Mouse (Mus musculus) G1E (cell line): ENCODE results near the gene Hivep3. TPM values are rescaled to one million over a fixed set of nuclear protein-coding genes. Genes with fewer than 3 reads are reported as not detected.

Experiments
- ATAC-seq: 2 replicates; pipeline ENCODE4 v1.8.0; 2016; ENCODE audit warnings: mild to moderate bottlenecking; ENCODE audit not compliant: insufficient number of reproducible peaks, poor library complexity, low FRiP score, severe bottlenecking; ENCODE audit errors: extremely low read depth
- DNase-seq: peaks from one replicate; pipeline ENCODE4 v3.0.0; 2012; ENCODE audit warnings: low spot score
- H3K27me3 ChIP-seq: 2 replicates; pipeline ENCODE4 v1.6.1; 2012; ENCODE audit warnings: mild to moderate bottlenecking, low read length, inconsistent platforms; ENCODE audit not compliant: insufficient read depth
- H3K36me3 ChIP-seq: replicated peaks from 2 replicates; pipeline ENCODE3; 2012; ENCODE audit warnings: mild to moderate bottlenecking, inconsistent platforms
- H3K4me1 ChIP-seq: 2 replicates; pipeline ENCODE4 v1.6.1; 2012; ENCODE audit warnings: low read depth, low read length, inconsistent platforms, mixed read lengths; ENCODE audit not compliant: insufficient read depth
- H3K4me3 ChIP-seq: 2 replicates; pipeline ENCODE4 v1.5.1; 2012; ENCODE audit warnings: low read depth, mild to moderate bottlenecking, inconsistent platforms, low read length, moderate library complexity, mixed read lengths
- H3K9me3 ChIP-seq: replicated peaks from 2 replicates; pipeline ENCODE4 v1.6.1; 2012; ENCODE audit warnings: inconsistent platforms
- CTCF ChIP-seq: IDR thresholded peaks from 2 replicates; pipeline ENCODE4 v1.5.1; 2012; ENCODE audit warnings: low read depth, low read length, inconsistent platforms, mixed read lengths
- GATA1 ChIP-seq: IDR thresholded peaks from 2 replicates; pipeline ENCODE4 v1.6.1; 2012; ENCODE audit warnings: borderline replicate concordance, low read length, inconsistent platforms, mixed read lengths
- GATA2 ChIP-seq: IDR thresholded peaks from 2 replicates; pipeline ENCODE4 v1.6.1; 2012; ENCODE audit warnings: low read depth, low read length, inconsistent platforms, borderline replicate concordance
- POLR2AphosphoS5 ChIP-seq: IDR thresholded peaks from 2 replicates; pipeline ENCODE4 v1.6.1; 2012; ENCODE audit warnings: low read depth, low read length, inconsistent platforms; ENCODE audit not compliant: insufficient replicate concordance
- TAL1 ChIP-seq: conservative IDR thresholded peaks from 2 replicates; pipeline ENCODE4 v1.6.1; 2012; ENCODE audit warnings: low read depth, low read length, inconsistent platforms, mixed read lengths
- polyA plus RNA-seq: library from polyadenylated mRNA; stranded (reverse); fragments of >175 nt; gene quantifications from 2 replicates; pipeline ENCODE4 v1.2.3, GENCODE M21; 2012
- total RNA-seq, 2 experiments: library from RNA; stranded (forward) in 1 of 2; stranded (reverse) in 1 of 2; fragments of 200-1000 nt in 1 of 2; fragments of >200 nt in 1 of 2; fragmentation: Nextera tagmentation in 1 of 2; gene quantifications; 2 replicates each; pipeline ENCODE4 v1.2.3; 2014 to 2017

The Hivep3 gene
- total and polyA plus RNA-seq, 3 experiments: 0.49 TPM; not detected in 2

DNA sequence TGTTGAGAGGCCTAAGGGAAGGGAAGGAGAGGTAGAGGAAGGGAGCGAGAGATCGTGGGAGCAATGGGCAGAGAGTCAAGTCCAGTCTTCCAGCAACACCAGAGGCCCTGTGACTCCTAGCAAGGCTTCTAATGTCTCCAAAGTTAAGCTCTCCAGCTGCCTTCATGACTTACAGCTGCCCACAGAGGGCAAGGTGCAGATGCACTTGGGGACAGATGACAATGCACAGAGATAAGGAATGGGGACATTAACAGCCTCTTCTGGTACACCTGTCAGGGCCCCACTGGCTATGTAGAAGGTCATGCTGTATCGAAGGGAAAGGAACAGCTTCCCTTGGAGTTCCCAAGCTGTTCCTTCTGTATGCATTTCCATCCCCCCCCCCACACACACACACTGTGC is 336.0 kb downstream of the Hivep3 start:
- ATAC-seq (no peak), DNase-seq (no peak)
- no peaks in the 10 kb centered on the region for H3K4me1 ChIP-seq
- no peak for TF ChIP-seq GATA1
- no peak overlapping the region for H3K4me3 ChIP-seq
- no peaks in the 10 kb centered on the region for H3K27me3 ChIP-seq
- no peaks in the 10 kb centered on the region for H3K36me3 ChIP-seq
- H3K9me3 ChIP-seq: peaks cover 85% of the 10 kb centered on the region

DNA sequence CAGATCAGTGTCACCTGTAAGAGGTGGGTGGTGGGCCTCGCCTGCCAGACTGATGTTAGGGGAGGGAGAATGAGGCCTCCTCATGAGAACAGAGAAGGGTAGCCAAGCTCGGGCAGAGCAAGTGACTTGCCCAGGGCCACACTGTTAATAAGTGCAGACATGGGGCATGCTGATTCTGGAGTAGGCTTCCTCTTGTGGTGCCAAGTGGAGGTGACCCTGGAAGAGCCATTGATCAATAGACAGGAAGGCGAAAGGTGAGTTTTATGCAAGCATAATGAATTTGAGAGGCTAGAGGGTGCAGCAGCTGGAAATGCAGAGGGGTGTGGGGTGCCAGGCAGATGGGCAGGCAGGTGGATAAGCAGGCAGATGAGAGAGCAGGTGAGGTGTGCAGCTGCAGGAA is 337.8 kb downstream of the Hivep3 start:
- DNase-seq (no peak), ATAC-seq (no peak)
- Histone ChIP-seq H3K36me3 (no peaks in the 10 kb centered on the region), H3K27me3 (no peaks in the 10 kb centered on the region), H3K4me1 (no peaks in the 10 kb centered on the region), H3K9me3 (peaks cover 87% of the 10 kb centered on the region), H3K4me3 (no peak overlapping the region)
- TF ChIP-seq TAL1 (no peak), GATA1 (no peak), POLR2AphosphoS5 (no peak), CTCF (no peak), GATA2 (no peak)

DNA sequence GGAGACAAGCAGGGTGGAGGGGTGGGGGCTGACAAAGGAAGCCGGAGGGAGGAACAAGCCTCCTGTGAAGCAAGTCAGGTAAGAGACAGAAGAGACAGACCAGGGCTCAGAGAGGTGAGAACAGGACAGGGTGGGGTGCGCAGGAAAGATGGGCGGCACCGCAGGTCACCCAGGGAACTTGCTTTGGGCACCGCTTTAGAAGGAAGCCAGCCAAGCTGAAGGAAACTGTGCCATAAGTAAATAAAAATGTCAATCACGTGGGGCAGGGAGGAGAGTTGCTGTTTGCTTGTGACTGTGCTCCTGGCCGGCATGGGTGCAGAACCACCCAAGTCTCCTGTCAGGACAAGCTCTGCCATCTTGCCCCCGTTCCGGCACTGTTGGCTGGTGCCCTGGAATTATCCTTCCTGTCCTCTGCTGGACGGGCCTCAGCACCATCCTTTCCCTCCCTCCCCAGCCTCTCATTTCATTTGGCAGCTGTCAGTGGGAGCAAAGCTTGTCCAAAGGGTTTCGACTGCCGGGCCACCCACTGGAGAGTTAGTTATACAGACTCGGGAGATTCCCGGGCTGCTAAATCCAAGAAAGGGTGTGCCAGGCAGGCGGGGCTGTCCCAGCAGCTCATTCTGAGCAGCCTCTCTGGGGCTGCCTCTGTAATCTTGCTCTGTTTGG is 338.4 kb downstream of the Hivep3 start:
- peaks cover 85% of the 10 kb centered on the region for H3K9me3 ChIP-seq
- H3K4me3 ChIP-seq: no peak overlapping the region
- H3K36me3 ChIP-seq: no peaks in the 10 kb centered on the region
- ATAC-seq: no peak
- TF ChIP-seq GATA2 (no peak), GATA1 (no peak), POLR2AphosphoS5 (no peak), TAL1 (no peak), CTCF (no peak)
- H3K4me1 ChIP-seq: no peaks in the 10 kb centered on the region
- no peaks in the 10 kb centered on the region for H3K27me3 ChIP-seq
- no peak for DNase-seq

DNA sequence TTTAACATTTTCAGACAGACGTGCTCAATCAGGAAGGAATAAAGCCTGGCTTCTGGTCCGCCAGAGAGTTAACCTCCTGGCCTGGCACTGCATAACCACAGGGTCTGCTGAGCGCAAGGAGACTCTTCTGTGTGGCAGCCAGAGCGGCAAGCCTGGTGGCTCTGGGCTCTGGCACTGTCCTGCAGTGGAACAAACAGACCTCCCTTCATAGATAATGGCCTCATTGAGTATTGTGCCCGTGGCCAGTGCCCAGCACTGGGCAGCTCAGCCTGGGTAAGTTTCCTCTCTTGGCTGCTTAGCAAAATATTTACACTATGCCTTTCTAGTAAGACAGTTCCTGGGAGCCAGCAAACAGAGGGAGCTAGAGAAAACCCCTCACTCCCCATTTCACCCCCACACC is 340.5 kb downstream of the Hivep3 start:
- Histone ChIP-seq H3K4me3 (no peak overlapping the region), H3K4me1 (no peaks in the 10 kb centered on the region), H3K27me3 (no peaks in the 10 kb centered on the region), H3K9me3 (peaks cover 88% of the 10 kb centered on the region), H3K36me3 (no peaks in the 10 kb centered on the region)
- TF ChIP-seq GATA1 (no peak), POLR2AphosphoS5 (no peak)
- ATAC-seq (no peak), DNase-seq (no peak)

DNA sequence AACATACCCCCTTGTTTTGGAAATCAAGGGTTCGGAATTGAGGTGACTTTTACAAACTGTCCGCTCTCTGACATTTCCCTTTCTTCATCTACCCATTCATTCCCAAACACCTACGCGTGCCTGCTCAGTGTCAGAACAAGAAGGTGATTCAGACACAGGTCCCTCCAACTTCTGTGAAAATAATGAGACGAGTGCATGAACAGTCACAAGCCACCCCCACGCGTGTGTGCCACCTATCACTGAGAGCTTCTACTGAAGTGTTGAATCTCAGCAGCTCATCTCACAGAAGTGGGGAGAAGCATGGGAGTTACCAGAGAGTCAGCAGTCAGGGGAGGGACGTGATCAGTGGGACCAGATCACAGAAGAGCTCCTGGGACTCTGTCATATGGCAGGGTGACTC is 343.7 kb downstream of the Hivep3 start:
- Histone ChIP-seq H3K27me3 (no peaks in the 10 kb centered on the region), H3K36me3 (no peaks in the 10 kb centered on the region), H3K9me3 (peaks cover 87% of the 10 kb centered on the region), H3K4me3 (no peak overlapping the region), H3K4me1 (no peaks in the 10 kb centered on the region)
- ATAC-seq (no peak), DNase-seq (no peak)
- TF ChIP-seq POLR2AphosphoS5: no peak
- no peak for TF ChIP-seq CTCF
- TF ChIP-seq GATA1: no peak
- no peak for TF ChIP-seq TAL1

DNA sequence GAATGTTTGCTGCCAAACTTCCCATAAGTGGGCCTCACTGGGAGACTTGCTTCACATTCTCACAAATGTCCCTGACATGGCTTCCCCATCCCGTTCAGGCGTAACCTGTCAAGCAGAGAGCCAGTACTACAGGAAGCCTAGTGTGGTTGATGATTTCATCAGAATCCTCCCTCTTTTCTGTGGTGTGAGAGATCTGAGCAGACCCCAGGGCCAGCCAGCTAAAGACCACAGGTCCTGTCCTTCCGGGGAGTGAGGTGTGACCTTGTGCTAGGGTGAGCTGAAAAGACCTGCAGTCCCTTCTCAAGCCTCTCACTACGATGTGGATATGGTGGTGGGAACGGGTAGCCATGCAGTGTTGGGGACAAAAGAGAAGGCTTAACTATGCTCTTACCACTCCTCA is 348.9 kb downstream of the Hivep3 start:
- TF ChIP-seq GATA1 (no peak), POLR2AphosphoS5 (no peak), TAL1 (no peak), CTCF (no peak), GATA2 (no peak)
- no peaks in the 10 kb centered on the region for H3K27me3 ChIP-seq
- H3K36me3 ChIP-seq: no peaks in the 10 kb centered on the region
- no peaks in the 10 kb centered on the region for H3K4me1 ChIP-seq
- ATAC-seq (no peak), DNase-seq (no peak)
- H3K9me3 ChIP-seq: peaks cover 59% of the 10 kb centered on the region
- no peak overlapping the region for H3K4me3 ChIP-seq

DNA sequence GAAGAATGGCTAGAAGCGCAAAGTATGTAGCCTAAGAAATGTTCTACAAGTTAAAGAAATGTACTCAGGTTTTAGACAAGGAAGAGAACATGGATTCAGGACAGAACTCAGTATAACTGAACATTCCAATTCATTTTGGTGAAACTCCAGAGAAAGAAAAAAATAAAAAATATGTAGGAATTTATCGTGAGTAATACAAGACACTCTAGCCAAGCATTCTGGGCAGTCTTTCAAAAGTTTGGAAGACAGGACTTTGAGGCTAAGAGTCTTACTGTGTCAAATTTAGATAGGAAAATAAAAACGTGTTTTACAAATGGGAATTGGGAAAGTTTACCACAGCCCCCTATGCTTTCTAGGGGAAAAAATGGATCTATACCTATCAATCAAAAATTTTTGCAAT is 350.1 kb downstream of the Hivep3 start:
- DNase-seq: no peak
- Histone ChIP-seq H3K4me1 (no peaks in the 10 kb centered on the region), H3K4me3 (no peak overlapping the region), H3K9me3 (peaks cover 55% of the 10 kb centered on the region), H3K27me3 (no peaks in the 10 kb centered on the region), H3K36me3 (no peaks in the 10 kb centered on the region)
- no peak for ATAC-seq
- TF ChIP-seq GATA1 (no peak), GATA2 (no peak), CTCF (no peak), POLR2AphosphoS5 (no peak), TAL1 (no peak)
